Mouse (Mus musculus) testis, postnatal 14 days (tissue): ENCODE results near the gene P3h3.
"Not testable (repeated sequence)": the region's sequence is repeated elsewhere in the genome, so short reads cannot be mapped to it uniquely, and the experiment has no call there.

Experiments used
- DNase-seq: peaks from one replicate; pipeline ENCODE4 v3.0.0; 2021; ENCODE audit warnings: low spot score

The P3h3 gene

DNA sequence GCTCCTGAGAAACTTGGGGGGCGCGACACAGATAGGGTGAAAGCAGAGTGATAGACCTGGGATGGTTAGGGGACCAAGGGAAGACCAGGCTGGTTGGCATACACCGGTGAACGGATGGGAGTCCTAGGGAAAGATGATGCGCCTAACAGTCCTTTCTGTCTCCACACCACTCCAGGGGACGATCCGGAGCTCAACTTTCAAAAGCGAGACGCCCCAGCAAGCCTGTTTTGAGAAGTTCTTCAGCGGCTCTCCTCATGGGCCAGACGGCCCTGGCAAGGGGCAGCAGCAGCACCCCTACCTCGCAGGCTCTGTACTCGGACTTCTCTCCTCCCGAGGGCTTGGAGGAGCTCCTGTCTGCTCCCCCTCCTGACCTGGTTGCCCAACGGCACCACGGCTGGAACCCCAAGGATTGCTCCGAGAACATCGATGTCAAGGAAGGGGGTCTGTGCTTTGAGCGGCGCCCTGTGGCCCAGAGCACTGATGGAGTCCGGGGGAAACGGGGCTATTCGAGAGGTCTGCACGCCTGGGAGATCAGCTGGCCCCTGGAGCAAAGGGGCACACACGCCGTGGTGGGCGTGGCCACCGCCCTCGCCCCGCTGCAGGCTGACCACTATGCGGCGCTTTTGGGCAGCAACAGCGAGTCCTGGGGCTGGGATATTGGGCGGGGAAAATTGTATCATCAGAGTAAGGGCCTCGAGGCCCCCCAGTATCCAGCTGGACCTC lies 48.3 kb downstream of the P3h3 start:
- DNase-seq, result peak; percentile 62

DNA sequence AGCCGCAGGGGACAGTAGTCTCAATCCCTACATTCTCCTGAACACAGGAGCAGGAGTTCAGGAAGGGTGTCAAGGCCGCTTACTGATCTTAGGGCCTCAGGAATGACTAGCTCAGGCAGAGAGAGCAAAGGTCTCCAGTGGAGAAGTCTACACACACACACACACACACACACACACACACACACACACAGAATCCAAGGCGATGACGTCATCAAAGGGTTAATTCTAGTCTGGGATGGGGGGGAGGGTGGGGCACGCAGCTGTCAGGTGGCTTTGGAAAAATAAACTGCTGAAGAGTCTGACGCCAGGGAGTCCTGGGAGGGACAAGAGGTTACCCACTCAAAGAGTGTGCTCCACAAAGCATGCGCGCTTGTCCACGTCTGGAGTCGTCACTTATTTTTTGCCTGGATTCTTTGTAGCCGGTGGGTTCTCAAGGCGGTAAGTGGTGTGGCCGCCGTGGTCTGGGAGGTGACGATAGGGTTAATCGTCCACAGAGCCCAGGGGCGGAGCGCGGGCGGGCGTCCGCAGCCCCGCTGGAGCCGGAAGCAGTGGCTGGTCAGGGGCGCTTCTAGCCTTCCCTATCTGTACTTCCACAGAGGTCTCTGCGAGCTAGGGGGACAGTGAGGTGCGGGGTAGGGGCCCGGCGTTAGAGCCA lies 49.1 kb downstream of the P3h3 start, which contains the start of gene Spsb2:
Gene Spsb2 (plus strand): TSS at position 304 of the 655 bp plus-strand sequence.
- DNase-seq, result peak; percentile 68

DNA sequence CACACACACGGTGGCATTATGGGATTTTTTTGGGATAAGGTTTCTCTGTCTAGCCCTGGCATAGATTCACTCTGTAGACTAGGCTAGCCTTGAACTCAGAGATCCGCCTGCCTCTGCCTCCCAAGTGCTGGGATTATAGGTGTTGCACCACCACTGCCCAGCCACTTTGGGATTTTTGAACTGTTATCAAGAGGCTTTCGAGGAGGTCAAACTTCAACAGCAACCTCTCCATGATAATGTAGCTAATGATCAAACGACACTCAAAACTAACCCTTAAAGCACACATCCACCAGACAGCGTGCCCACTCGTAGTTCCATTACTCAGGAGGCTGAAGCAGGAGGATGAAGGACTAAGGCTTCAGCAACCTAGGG lies 49.6 kb downstream of the P3h3 start:
- no peak for DNase-seq

DNA sequence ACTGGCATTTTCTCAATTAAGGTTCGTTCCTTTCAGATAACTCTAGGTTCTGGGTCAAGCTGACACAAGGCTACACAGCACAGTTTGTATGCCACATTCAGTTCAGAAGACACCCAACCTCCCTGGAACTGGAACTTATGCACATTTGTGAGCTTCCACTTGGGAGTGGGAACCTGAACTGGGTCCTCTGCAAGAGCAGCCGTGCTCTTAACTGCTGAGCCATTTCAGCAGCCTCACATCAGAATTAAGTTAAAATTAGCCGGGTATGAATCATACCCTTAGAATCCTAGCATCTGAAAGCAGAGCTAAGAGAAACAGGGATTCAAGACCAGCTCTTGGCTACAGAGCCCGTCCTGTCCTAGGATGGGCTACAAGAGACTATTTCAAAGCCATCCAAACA lies 50.2 kb downstream of the P3h3 start:
- no peak for DNase-seq

DNA sequence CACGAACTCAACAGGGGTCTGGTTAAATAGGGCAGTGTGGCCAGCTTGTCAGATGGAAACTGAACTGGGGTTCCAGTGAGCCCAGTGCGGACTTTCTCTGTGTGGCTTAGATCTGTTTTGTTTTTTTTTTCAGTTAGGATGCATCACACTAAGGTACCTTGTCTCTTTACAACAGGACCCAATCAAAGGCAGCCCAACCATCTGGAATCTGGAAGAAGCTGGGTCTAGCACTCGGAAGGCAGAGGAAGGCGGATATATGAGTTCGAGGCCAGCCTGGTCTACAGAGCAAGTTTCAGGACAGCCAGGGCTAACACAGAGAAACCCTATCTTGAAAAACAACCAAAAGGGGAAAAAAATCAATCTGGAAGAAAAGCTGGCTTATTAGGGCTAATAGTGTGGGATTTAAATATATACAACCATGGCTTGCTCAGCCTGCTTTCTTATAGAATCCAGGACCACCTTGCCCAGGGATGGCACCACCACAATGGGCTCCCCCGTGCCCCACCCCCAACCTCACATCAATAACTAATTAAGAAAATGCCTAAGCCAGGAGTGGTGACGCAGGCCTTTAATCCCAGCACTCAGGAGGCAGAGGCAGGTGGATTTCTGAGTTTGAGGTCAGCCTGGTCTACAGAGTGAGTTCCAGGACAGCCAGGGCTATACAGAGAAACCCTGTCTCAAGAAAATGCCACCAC lies 51.0 kb downstream of the P3h3 start:
- no peak for DNase-seq

DNA sequence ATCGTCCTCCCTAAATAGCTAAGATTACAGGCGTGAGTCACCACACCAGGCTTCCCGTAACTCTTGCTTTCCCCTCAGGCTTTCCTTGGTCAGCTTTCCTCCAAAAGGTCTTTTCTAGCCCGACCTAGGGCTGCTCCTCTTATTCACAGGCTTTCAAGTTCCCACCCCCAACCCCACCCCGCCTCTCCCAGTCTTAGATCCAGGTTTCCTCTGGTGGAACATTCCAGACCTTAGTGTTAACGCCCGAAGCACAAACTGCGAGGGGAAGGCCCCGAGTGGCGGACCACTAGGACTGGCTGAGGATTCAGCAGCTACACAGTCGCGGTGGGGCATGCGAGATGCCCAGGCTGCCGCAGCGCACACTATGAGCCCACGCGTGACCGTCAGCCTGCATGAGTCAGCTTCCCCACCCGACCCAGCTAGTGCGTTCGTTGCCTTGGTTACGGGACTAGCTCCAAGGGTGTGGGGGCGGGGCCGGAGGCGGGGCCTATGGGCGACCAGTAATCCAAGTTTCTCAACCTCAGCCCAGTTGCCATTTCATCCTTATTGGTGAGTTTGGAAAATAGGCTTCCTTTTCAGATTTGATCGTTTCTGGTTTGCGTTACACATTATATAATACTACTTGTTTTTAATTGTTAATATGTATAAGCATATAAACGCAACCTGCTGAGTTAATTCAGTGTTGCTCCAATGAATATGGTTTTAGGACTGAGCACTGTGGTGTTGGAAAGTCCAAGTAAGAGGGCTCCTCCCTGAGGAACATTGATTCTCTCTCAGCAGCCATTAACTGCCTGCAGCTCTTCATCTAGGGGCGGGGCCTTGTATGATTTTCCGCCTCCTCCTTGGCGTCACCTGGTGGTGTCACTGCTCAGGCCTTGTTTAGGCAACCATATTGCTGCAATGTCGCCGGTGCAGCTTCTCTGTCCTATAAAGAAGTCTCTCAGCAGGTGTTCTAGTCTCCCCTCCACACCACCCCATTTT lies 51.9 kb downstream of the P3h3 start:
- peak; percentile 87 for DNase-seq

DNA sequence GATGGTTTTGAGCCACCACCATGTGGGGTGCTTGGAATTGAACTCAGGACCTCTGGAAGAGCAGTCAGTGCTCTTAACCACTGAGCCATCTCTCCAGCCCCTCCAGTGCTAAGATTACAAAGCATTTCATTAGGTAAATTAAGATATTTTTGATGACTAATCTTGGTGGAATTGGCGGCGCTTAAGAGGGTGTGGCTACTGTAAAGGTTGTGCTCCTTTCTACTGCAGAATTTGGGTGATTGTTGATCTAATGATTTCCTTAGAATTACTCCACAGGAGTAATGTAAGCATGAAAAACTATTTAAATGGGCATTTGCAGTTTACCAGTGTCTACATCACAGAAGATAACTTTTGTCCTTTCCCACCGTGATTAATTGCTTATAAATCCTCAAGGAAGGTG lies 53.2 kb downstream of the P3h3 start:
- no peak for DNase-seq

DNA sequence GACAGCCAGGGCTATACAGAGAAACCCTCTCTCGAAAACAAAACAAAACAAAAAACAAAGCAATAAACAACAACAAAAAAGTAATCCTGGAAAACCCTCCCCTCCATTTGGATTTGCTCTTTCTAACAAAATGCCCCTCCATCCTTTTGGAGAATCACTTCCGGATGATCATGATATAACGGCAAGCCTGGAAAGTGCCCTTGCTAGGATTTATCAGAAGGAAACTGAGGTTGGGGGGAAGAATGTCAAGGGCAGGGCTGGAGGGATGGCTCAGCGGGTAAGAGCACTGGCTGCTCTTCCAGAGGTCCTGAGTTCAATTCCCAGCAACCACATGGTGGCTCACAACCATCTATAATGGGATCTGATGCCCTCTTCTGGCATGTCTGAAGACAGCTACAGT lies 53.9 kb downstream of the P3h3 start:
- not testable (repeated sequence) for DNase-seq

DNA sequence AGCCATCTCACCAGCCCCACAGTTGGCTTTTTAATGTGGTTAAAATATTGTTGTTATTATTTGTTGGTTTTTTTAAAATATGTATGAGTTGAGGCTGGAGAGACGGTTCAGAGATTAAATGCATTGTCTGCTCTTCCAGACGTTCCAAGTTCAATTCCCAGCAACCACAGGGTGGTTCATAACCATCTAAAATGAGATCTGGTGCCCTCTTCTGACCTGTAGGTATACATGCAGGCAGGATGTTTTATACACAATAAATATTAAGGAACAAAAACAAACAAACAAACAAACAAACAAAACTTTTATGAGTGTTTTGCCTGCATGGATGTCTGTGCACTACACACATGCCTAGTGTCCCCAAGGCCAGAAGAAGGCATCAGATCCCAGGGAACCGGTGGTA lies 54.5 kb downstream of the P3h3 start:
- no peak for DNase-seq

DNA sequence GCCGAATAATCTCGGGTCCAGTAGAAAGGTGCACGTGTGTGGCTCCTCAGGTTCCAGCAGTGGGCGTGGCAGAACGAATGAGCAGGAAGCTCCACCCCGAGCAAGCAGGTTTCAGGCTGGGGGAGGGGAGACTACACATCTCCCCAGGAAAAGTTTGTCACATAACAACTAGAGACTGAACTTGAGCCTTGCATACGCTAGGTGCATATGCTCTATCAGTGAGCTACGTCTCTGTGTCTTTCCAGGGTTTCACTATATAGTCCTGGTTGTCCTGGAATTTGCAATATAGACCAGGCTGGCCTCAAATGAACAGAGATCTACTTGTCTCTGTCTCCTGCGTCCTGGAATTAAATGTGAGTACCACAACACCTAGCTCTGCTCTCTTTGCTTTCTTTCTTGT lies 55.2 kb downstream of the P3h3 start:
- DNase-seq, result not testable (repeated sequence)

DNA sequence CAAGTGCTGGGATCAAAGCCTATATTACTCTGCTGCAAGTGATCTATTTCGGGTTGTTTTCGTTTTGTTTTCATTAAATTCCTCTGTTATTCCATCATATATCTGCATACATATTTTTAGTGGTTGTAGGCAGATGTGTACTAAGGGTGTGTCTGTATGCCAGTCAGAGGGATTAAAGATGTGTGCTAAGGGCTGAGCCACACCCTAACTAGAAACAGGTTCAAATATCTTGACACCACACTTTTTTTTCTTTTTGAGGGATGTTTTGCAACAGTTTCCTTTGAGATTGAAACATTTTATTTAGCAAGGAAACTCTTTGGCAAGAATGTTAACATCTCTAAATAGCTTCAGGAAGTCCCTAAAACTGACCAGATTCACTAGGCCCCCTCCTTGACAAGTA lies 61.4 kb downstream of the P3h3 start:
- no peak for DNase-seq

DNA sequence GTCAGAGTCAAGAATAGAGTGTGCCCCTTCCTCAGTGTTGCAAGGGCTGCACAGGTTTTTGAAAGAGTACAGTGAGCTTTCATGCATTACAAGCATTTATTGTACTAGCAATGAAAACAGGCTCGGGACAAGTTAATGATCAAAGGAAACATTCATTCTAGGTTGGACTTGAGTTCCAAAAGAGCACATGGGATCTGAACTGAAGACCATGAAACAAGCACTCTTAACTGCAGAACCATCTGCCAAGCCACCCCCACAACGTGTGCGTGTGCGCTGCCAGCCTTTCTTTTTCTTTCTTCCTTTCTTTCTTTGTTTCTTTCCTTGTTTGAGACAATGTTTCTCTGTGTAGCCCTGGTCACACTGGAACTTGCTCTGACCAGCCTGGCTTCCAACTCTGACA lies 61.8 kb downstream of the P3h3 start:
- DNase-seq, result no peak

DNA sequence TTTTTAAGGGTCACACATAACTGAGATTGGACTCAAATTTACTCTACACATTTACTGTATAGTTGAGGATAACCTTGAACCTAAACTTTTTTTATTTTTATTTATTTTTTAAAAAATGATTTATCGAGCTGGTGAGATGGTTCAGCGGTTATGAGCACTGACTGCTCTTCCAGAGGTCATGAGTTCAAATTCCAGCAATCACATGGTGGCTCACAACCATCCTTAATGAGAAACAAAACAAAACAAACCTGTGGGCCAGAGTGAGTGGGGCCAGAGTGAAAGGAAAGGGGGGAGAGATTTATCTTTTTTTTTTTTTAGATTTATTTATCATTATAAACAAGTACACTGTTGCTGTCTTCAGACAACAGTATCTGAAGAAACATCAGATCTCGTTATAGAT lies 65.6 kb downstream of the P3h3 start:
- no peak for DNase-seq
